Mouse (Mus musculus): ENCODE measurements at regions not wholly inside any gene's neighbourhood (a gene's known extent, or its start where the extent isn't known, plus 50 kb on each side); places are given as distances from the start of the nearest gene placed in this dataset.
A peak's percentile ranks its signal among the peaks of the same experiment; 100 is the strongest.

- no peak for DNase-seq (ENCODE audit: low read depth)
Measured at GRCm38 (mm10) chr8:10869866-10870265, 138.4 kb downstream of the Irs2 start.

- DNase-seq (ENCODE audit: low read depth), result no peak
Measured at GRCm38 (mm10) chr8:10866696-10867395, 141.4 kb downstream of the Irs2 start.

GRCm38 (mm10) chr8:10865941-10866513, 142.2 kb downstream of the Irs2 start:
- peak; percentile 81 for DNase-seq (ENCODE audit: low read depth)

GRCm38 (mm10) chr8:10865415-10865821, 142.8 kb downstream of the Irs2 start:
- no peak for DNase-seq (ENCODE audit: low read depth)

GRCm38 (mm10) chr8:10862442-10862841, 145.8 kb downstream of the Irs2 start:
- DNase-seq (ENCODE audit: low read depth), result no peak

- no peak for DNase-seq (ENCODE audit: low read depth)
Measured at GRCm38 (mm10) chr8:10860810-10861209, 147.4 kb downstream of the Irs2 start.

GRCm38 (mm10) chr8:10857874-10858273, 150.4 kb downstream of the Irs2 start:
- no peak for DNase-seq (ENCODE audit: low read depth)

- no peak for DNase-seq (ENCODE audit: low read depth)
Measured at GRCm38 (mm10) chr8:10856996-10857720, 151.1 kb downstream of the Irs2 start.

GRCm38 (mm10) chr8:10855696-10856095, 152.6 kb downstream of the Irs2 start:
- DNase-seq (ENCODE audit: low read depth), result no peak

GRCm38 (mm10) chr8:10855131-10855530, 153.1 kb downstream of the Irs2 start:
- DNase-seq (ENCODE audit: low read depth), result no peak

- peak; percentile 11 for DNase-seq (ENCODE audit: low read depth)
Measured at GRCm38 (mm10) chr8:10854600-10854999, 153.7 kb downstream of the Irs2 start.

GRCm38 (mm10) chr8:10853901-10854300, 154.4 kb downstream of the Irs2 start:
- no peak for DNase-seq (ENCODE audit: low read depth)

GRCm38 (mm10) chr8:10849916-10850315, 158.3 kb downstream of the Irs2 start:
- no peak for DNase-seq (ENCODE audit: low read depth)

GRCm38 (mm10) chr8:10845607-10846006, 162.7 kb downstream of the Irs2 start:
- peak; percentile 57 for DNase-seq (ENCODE audit: low read depth)

- DNase-seq (ENCODE audit: low read depth), result no peak
Measured at GRCm38 (mm10) chr8:10840853-10841531, 167.3 kb downstream of the Irs2 start.

- DNase-seq (ENCODE audit: low read depth), result no peak
Measured at GRCm38 (mm10) chr8:10840044-10840443, 168.2 kb downstream of the Irs2 start.

- no peak for DNase-seq (ENCODE audit: low read depth)
Measured at GRCm38 (mm10) chr8:10835054-10835453, 173.2 kb downstream of the Irs2 start.

GRCm38 (mm10) chr8:10831864-10832263, 176.4 kb downstream of the Irs2 start:
- no peak for DNase-seq (ENCODE audit: low read depth)

GRCm38 (mm10) chr8:10831277-10831676, 177.0 kb downstream of the Irs2 start:
- no peak for DNase-seq (ENCODE audit: low read depth)

GRCm38 (mm10) chr8:10830835-10831234, 177.4 kb downstream of the Irs2 start:
- no peak for DNase-seq (ENCODE audit: low read depth)

GRCm38 (mm10) chr8:10828580-10828979, 179.7 kb downstream of the Irs2 start:
- DNase-seq (ENCODE audit: low read depth), result no peak

GRCm38 (mm10) chr8:10827560-10827959, 180.7 kb downstream of the Irs2 start:
- DNase-seq (ENCODE audit: low read depth), result peak; percentile 50

GRCm38 (mm10) chr8:10825981-10826380, 182.3 kb downstream of the Irs2 start:
- no peak for DNase-seq (ENCODE audit: low read depth)

All from 416B (cell line).